Mouse (Mus musculus) neutrophil, adult 5-6 weeks (primary cell): Measurements from ENCODE around the gene Sem1. TPM values are rescaled to one million over a fixed set of nuclear protein-coding genes. Genes with fewer than 3 reads are reported as not detected.

ENCODE experiments used
- ATAC-seq: fragments of 151-379, 151-347 bp; 2 replicates; pipeline ENCODE4 v1.8.0; 2017; ENCODE audit warnings: mild to moderate bottlenecking, moderate TSS enrichment; ENCODE audit not compliant: insufficient number of reproducible peaks, poor library complexity, low FRiP score, severe bottlenecking; ENCODE audit errors: extremely low read depth
- total RNA-seq: library from RNA; stranded (forward); fragments of 200-1000 nt; gene quantifications from 2 replicates; pipeline ENCODE4 v1.2.3, GENCODE M21; 2017

Gene Sem1
- 98.7 and 111 TPM in 2 replicates for total RNA-seq

DNA sequence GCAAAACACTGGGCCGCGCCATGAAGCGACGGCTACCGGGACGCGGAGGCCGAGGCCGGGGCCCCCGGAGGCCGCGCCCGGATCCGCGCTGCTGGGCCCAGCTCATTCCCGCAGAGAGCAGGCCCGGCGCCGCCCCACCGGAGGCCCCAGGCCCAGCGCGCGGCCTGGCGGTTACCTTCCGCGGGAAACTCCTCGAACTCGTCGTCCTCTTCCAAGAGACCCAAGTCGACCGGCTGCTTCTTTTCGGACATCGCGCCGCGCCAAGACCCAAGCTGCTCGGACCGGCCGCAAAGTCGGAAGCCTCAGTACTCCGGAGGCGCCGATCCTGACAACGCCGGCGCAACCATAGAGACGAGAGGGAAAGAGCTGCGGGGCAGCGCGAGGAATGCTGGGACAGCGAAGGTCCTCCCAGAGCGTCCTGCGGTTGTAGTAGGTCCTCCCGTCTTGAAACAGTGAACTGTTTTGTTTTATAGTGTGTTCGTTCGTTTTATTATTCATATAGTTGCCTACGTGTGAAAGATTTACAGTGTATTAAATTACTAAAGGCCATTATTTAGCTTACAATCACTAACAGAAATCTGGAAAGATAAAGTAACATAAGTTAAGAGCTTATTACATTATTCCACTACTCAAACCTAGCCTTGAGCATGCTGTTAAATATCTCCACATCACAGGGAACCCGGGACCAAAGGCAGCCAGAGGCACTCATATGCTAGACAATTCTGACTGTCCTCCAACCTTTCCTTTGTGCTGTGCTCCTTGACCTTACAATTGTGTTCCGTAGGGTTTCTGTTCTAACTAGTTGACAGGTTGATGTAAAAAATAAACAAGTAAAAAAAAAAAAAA, at the start of gene Sem1:
Gene Sem1 (minus strand): TSS at position 360 of the 846 bp plus-strand sequence.
- peak; percentile 95 for ATAC-seq

DNA sequence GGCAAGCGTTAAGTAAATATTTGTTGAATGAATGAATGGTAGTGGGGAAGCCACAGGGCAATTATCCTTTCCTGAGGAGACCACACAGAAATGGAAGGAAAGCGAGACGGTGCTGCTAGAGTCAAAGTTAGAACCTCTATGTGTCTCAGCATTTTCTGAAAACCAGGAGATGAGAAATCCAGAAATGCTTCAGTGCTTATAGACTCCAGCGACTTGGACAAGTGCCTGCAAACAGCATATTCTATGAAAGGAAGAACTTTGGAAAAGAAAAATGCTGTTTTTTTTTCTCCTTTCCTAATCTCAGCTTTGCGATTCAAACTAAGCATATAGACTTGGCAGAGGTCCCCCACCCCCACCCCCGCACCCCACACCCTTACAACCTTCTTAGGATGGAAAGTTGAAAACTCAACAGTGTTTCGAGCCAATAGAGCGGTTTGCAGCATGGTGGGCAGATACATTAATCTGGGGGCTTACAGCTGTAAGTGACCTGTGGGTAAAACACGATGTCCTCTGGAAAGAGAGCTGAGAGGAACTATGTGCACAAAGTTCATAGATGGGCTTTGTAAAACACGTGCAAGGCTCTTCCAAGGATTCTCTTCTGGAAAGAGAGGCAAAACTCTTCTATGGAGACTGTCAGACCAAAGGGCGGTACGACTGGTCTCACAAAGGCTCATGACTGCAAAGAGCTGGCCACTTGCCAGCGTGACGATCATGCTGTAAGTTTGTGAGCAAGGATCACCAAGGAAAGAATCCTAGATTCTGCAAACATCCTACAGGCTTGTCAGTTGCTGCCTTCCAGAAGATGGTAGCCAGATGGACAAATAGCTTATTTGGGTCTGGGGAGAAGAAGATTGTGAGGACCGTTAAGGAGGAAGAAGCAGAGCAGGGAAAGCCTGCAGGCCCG, 44.6 kb upstream of the Sem1 start:
- no peak for ATAC-seq

DNA sequence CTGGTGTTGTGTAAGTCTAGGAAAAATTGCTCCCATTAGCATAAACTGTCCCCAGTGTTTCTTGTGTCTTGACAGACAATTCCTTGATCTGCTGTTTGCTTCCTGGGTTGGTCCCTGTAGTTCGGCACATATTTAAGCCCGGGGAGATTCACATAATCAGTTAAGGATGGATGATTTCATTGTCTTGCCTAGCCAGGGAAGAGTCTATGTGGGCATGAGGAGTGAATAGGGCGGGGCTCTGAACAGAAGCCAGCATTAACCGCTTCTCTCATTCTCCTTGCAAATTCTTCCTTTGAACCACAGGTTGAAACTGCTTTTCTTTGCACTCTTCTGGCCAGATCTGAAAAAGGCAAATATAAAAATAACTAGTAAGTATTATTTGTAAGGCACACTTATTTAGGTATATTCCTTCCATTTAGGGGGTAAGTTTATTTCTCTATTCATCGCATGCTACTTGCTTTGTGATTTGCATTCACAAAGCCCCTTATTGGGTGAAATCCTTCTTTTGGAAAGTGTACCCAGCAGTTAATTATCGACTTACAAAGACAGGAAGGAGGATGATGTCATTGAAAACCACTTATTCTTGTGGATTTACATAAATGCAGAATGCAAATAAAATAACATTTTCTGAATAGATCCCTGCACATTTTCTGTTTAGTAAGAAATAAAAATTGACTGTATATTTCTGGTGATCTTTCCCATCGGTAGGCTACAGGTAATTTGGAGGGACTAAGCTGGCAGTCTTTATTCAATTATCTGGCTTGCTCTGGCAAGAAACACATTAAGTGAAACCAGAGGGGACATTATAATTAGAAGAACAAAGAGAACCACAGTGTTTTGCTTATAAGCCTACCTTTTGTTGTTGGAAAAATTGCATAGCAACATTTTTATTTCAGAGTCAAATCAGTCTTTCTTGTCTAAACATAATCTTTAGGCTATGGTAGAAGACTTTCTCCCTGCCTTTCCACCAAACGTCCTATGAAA, 25.4 kb upstream of the Sem1 start:
- no peak for ATAC-seq

DNA sequence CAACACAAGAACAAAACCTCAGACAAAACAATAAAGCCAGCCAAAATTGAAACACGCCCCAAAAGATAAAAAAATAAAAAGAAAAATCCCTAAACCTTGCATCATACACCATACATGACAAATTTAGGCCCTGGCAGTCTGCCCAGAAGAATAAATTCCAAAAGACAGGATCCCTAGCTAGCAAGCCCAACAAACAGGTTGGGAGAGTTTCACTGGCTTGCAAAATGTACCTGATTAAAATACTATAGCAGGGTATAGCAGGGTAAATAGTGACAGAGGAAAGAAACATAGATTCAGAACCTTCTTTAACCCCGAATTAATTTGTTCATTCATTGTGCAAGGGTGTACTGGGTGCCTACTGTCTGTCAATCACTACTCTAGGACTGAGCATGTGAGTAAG, 7.8 kb upstream of the Sem1 start:
- ATAC-seq, result no peak

DNA sequence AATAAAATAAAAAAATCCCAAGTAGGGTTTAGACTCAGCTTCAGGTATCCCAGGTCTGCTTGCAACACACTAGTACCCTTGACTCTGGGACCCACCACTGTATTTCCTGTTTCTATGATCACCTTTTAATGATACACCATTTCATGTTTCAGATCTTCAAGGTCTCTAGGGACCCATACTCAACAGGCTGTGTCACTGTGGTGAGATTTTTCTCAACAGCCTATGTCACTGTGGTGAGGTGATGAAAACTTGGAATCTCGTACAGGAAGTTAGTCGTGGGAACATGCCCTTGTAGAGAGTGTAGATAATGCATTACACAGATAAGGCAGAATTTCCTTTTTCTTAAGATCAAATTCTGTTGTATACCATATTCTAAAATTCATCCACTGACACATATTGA, 3.4 kb upstream of the Sem1 start:
- no peak for ATAC-seq

DNA sequence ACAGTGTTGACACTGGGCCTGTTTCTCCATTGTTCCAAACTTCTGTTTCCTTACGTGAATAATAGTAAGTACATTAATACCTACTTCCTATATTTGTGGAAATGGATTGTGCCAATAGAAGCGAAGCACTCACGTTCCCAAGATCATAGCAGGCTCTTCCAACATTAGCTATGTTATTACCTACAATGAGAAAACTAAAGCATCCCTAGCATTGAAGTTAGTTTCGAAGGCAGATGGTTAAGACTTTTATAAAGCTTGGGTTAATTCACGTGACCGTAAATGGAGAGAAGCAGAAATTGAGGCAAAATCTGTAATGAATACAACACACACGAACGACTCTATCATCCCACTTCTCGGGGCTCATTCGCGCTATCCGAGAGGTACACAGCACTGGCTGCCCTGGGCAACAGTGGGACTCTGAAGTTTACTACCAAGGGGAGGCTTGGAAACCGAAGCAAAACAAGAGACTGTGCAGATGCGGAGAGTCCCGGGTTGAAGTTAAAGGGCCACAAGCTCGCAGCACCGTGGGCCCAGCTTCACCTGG, 650 bp downstream of the Sem1 start:
- peak; percentile 27 for ATAC-seq

DNA sequence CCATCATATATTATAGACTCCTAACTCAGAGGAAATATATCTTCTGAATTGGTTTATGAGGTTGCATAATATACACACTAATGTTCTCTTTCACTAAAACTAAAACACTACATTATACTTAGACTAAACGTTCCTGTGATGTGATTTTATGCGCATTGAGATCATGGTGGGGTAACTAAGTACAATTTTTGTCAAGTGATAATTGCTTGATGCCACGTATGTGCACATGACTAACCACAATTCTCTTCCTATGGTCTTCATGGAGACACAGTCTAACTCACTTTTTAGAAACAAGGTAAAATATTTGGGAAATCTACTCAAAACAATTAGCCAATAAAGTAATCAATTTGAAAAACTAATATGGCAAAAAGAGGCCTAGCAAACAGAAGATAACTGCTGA, 1.2 kb downstream of the Sem1 start:
- ATAC-seq, result no peak

DNA sequence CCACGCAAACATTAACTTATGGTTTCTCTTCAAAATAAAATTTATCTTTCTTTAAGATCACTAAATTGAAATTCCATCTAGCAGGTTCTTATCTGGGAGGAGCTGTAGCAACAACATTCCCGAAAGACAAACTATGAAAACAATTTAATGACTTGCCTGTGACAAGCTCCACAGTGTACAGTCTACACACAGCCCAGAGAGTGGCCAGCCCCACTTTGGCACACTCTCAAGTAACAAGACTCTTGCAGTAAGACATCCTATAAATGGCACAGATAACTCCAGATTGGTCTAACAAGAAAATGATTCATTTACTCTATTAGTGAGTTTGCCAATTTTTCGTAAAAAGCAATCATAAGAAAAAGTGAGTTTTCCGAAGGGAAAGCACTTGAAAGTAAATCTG, 2.7 kb downstream of the Sem1 start:
- no peak for ATAC-seq

DNA sequence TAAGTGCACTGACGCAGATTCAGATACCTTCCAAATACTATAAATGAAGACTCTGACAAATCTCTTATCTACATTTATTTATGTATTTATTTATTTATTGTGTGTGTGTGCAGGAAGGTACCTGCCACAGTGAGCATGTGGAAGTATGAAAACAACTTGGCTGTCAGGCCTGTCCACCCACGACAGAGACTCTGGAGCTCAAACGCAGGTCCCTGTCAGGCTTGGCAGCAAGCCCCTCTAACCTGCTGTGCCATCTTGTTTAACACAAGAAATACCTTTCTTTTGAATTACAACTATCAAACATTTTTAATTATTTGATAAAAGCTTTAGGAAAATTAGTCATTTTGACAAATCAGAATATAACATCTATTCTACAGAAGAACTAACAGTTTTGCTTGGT, 10.0 kb downstream of the Sem1 start:
- no peak for ATAC-seq

DNA sequence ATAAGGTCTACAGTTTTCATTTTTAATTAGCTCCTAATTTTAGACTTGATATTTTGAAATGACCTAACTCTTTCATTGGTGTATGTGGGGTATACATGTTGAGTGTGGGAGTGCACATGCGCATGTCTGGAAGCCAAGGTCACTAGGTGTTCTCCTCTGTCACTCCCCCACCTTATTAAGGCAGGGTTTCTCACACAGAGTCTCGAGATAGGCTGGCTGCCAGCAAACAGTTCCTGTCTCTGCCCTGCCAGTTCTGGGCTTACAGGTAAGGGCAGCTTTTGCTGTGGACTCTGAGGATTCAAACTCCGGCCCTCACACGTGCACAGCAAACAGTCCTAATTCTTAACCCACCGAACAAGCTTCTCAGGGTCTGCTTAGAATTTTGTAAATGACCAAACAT, 14.8 kb downstream of the Sem1 start:
- ATAC-seq, result no peak

DNA sequence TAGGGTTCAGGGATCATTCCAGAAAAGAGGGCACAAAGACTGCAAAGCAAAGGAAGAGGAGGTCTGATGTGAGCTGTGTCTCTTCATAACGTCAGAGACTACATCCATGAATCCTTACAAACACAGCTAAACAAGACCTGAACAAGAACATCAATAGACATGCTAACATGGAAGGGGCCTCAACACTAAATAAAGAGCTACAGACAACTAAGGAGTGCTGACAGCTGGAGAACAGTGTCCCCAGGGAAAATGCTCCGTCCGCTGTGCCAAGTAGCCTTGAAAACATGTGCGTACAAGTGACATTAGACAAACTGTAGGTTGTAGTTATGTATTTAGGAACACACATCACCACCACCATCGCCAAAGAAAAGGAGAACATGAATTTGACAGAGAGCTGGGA, 15.7 kb downstream of the Sem1 start:
- no peak for ATAC-seq

DNA sequence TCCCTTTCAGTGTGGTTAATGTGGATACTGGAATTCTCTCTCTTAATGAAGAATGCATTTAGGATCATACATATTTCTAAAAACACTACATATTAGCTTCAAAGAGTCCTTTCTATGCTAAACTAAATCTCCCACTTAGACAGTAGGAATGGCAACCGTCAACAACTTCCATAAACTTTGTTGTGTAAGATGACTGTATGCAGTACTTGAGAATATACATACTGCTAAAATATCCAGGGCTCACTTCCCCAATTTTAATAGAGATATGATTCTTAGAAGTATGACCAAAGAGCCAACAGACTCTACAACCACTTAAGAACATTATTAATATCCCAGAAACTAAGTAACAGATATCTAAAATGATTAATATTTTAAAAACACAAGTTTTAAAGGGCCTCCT, 20.8 kb downstream of the Sem1 start:
- ATAC-seq, result no peak

DNA sequence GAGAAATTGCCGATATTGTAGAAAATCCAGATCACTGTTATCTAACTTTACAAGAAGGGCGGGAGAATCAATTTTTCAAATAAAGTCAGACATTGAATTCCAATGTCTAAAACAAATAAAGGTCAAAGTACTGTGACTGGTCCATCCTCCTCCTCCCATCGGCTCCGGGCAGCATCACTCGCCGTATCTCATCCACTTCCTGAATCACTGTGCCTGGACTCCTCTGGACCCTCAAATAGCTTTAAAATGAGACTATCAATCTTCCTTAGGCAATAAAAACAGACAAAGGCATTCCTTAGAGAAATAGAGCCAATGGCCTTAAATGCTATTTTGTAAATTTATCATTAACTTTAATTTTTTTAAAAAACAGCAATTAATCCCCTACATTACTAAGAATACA, 26.5 kb downstream of the Sem1 start:
- no peak for ATAC-seq

DNA sequence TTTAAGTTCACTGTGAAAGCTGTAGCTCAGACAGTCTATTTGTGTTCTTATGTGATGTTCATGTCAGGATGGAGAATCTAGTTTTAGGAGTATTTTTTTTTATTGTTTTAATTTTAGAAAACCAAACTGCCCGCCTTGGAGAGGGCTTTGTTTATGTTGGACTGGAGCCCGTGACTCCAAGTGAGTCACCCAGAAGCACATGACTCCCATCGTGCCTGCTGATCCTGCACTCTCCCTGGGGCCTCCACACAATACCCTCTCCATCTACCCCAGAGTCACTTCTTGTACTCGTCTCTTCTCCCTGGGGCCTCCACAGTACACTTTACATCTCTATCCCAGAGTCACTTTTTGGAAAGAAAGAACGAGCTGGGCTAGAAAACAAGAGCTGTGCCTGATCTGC, 30.5 kb downstream of the Sem1 start:
- ATAC-seq, result no peak

DNA sequence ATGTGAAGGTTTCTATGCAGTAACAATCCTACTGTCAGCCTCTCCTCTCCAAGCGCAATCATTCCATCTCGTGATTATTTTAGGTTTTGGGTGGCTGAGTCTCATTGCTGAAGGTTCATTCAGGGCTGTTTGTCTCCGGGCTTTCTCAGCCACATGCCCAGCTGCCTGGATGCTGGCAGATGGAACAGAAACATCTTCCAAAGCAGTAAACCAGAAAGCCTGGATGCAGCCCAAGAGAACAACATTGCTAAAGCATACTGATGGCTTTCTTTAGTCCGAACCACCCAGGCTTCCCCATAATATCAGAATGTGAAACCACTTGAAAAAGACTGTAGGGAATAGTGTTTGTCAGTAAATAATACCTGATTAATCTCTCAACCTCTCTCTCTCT, 34.2 kb downstream of the Sem1 start:
- no peak for ATAC-seq

DNA sequence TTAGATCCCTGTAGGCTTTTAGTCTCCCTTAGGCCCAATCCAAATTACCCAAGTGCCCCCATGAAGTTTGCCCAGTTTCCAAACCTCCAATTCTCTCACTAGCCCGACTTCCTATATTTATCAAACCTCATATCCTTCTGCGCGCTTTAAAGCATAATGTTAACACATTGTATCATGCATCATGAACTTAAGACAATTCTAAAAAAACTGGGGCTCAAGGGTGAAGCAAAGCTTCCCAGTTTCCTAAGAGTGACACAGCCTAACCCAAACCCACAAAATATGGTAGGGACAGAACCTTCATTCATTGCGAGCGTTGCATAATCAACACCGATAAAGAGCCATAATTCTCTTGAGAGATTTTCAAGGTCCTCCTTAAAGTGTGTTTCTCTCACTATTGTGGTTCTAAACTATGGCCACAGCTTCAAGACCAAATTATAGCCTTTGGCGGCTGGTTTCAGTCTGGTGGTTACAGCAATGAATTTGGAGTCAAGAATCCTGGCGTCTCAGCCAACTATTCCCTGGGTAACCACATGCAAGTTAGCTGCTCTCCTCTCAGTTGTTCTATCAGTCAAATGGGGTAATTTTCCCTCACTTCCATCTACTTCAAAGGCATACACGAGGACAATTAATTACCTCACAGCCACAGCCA, 34.7 kb downstream of the Sem1 start:
- ATAC-seq, result no peak

DNA sequence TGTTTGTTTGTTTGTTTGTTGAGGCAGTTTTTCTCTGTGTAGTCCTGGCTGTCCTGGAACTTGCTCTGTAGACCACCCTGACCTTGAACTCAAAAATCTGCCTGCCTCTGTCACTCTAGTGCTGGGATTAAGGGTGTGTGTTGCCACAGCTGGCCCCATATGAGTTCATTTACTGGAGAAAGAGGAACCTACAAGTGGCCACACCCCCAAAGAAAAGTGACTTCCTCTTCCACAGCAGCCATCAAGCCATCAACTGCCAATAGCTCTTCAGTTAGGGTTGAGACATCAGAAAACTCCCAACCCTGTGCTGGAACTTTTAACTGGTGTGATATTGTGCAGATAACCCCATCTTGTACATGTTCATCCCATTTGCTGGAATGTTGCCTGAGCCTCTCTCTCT, 36.3 kb downstream of the Sem1 start:
- ATAC-seq, result peak; percentile 100

DNA sequence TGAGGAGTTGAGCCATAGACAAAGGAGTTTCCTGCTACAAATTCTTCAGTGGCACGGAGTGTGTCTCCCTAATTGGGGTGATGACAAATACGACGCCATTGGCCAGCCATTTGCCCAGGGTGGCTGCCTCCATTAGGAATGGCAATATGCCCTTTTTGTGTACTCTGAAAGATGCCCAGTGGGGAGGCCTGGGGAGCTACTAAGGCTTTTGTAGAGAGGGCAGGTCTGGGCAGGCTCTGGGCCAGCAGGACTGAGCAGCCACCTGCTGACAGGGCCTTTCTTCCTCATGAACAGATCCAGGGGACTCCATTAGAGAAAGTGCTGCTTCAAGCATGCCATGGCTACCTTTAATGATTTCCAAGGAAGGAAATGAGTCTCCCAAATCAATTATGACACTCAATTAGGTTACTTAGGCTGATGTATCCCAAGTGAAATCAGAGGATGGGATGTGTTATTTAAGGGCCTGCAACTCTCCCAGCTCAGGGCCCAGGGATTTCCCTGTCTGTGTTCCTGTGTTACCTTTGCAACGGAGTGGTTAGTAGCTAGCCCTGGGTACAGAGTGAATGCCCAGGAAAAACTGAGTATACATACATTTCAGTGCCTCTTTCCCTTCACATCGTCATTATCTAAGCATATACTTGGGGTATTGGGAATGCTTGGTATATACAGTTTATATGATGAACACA, 41.5 kb downstream of the Sem1 start:
- no peak for ATAC-seq
